Mouse (Mus musculus): ENCODE measurements around the gene Pdp2. TPM values are rescaled to one million over a fixed set of nuclear protein-coding genes. Genes with fewer than 3 reads are reported as not detected.

Pdp2 gene
- polyA plus RNA-seq, 1 experiment from 2014 or later, result 8.9 TPM

DNA sequence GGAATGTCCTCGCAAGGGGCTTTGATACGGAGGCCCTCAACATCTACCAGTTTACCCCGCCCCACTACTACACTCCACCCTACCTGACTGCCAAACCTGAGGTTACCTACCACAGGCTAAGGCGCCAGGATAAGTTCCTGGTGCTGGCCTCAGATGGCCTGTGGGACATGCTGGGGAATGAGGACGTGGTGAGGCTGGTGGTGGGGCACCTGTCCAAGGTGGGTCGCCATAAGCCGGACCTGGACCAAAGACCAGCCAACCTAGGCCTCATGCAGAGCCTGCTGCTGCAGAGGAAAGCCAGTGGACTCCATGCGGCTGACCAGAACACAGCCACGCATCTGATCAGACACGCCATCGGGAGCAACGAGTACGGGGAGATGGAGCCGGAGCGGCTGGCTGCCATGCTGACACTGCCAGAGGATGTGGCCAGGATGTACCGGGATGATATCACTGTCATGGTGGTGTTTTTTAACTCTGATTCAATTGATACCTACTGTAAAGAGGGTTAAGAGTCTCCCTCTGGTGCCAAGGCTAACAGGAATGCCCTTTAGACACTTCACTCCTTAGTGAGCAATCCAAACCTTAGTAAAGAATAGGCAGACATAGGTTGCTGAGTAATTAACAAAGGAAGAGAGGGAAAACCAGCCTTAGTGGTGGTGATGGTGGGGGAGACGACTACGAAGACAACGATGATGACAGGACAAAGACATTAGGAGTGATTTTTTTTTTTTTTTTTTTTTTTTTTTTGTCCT lies 3.5 kb downstream of the Pdp2 start:
- peaks cover 8% of the 10 kb centered on the region for H3K4me1 ChIP-seq (replicated peaks; ENCODE audit: control insufficient read depth, insufficient read depth, low read length)
- no peak for ATAC-seq (ENCODE audit: low read depth)
- H3K9ac ChIP-seq (ENCODE audit: low read length), result no peak overlapping the region
- H3K36me3 ChIP-seq (ENCODE audit: control insufficient read depth, insufficient read depth, low read length), result peaks cover 8% of the 10 kb centered on the region
- 92% methylated on average over 19 of the region's 19 CpGs for WGBS
- no peak overlapping the region for H3K4me3 ChIP-seq (ENCODE audit: low read length)
- no peak overlapping the region for H3K27ac ChIP-seq (ENCODE audit: low read length)
- no peak overlapping the region for H3K4me2 ChIP-seq (ENCODE audit: low read depth, low read length)
- H3K27me3 ChIP-seq (ENCODE audit: control insufficient read depth, insufficient read depth, low read depth, low read length), result no peaks in the 10 kb centered on the region
- no peaks in the 10 kb centered on the region for H3K9me3 ChIP-seq (ENCODE audit: control insufficient read depth, low read length)

DNA sequence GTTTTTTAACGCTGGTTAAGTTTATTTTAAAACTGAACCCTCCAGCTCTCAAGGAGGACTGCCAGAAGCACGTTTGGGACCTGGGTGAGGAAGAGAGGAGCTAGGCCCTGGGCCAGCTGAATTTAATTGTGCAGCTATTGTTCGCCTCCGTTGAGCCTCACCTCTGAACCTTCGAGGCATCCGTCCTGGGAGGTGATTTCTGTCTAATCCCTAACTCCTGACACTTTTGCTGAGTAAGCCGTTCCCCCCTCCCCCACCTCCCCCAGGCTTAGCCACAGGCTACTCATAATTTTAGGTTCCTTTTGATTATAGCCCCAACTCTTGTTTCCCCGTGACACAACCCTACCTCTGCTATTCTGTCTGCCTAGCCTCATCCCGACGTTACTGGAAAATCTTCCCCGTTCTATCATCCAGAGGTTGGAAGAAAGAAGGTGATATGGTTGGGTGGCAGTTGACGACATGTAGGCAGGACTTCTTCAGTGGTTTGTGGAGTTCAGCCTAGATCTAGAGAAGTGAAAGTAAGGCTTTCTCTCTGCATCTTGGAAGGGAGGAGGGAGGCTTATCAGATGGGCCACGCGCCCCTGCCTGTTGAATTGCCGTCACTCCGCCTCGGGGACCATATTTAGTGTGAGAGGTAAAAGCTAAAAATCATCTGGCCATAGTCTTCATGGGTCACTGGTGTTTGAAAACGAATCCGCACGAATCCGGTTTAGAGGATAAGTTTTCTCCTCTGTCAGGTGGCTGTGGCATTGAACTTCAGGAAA lies 4.7 kb downstream of the Pdp2 start:
- peaks cover 8% of the 10 kb centered on the region for H3K36me3 ChIP-seq (ENCODE audit: control insufficient read depth, insufficient read depth, low read length)
- no peak overlapping the region for H3K27ac ChIP-seq (ENCODE audit: low read length)
- H3K9me3 ChIP-seq (ENCODE audit: control insufficient read depth, low read length), result no peaks in the 10 kb centered on the region
- WGBS, result 76% methylated on average over 21 of the region's 21 CpGs
- H3K4me2 ChIP-seq (ENCODE audit: low read depth, low read length), result no peak overlapping the region
- ATAC-seq (ENCODE audit: low read depth), result no peak
- H3K27me3 ChIP-seq (ENCODE audit: control insufficient read depth, insufficient read depth, low read depth, low read length), result no peaks in the 10 kb centered on the region
- peaks cover 8% of the 10 kb centered on the region for H3K4me1 ChIP-seq (replicated peaks; ENCODE audit: control insufficient read depth, insufficient read depth, low read length)
- no peak overlapping the region for H3K4me3 ChIP-seq (ENCODE audit: low read length)
- H3K9ac ChIP-seq (ENCODE audit: low read length), result no peak overlapping the region

DNA sequence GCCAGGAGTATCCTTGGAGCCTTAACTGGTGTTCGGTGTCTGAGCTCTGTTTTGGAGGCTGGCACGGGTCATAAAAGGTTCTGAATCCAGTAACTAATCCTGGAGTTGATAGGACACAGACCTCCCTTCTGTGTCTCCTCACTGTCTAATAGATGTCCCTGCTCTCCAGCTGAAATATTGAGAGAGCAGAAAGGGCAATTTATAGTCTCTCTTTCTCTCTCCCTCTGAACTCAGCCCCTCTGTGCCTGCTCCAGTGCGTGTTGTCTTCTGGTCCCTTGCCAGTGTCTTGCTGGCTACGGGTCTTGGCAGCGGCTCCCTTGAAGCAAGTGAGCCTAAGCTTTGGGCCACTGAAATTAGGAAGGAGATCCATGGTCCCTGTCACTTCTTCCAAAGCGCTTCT lies 6.4 kb downstream of the Pdp2 start:
- no peak overlapping the region for H3K4me2 ChIP-seq (ENCODE audit: low read depth, low read length)
- peaks cover 8% of the 10 kb centered on the region for H3K36me3 ChIP-seq (ENCODE audit: control insufficient read depth, insufficient read depth, low read length)
- H3K4me1 ChIP-seq (replicated peaks; ENCODE audit: control insufficient read depth, insufficient read depth, low read length), result peaks cover 10% of the 10 kb centered on the region
- no peak overlapping the region for H3K4me3 ChIP-seq (ENCODE audit: low read length)
- H3K9ac ChIP-seq (ENCODE audit: low read length), result no peak overlapping the region
- no peak overlapping the region for H3K27ac ChIP-seq (ENCODE audit: low read length)
- ATAC-seq (ENCODE audit: low read depth), result no peak
- H3K27me3 ChIP-seq (ENCODE audit: control insufficient read depth, insufficient read depth, low read depth, low read length), result no peaks in the 10 kb centered on the region
- H3K9me3 ChIP-seq (ENCODE audit: control insufficient read depth, low read length), result no peaks in the 10 kb centered on the region
- 61% methylated on average over 6 of the region's 6 CpGs for WGBS

DNA sequence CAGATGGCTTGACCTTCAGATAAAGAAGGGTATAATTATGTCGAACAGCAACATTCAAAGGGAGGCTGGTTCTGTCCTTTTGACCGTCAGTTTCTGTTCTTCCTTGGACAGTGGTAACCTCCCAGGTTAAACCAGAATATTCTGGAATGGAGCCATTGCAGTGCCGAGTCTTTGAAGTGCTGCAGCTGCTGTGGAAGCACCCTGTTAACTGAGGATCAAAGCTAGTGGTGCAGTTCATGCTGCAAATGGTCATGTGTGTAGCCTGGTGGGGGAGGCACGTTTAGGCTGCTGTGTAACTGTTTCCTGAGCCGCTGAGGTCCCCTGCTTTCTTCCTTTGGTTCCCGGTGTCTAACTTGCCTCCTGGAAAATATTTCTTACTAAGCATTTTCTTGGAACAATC lies 7.2 kb downstream of the Pdp2 start:
- 29% methylated on average over 6 of the region's 6 CpGs for WGBS
- no peak overlapping the region for H3K4me3 ChIP-seq (ENCODE audit: low read length)
- H3K9ac ChIP-seq (ENCODE audit: low read length), result no peak overlapping the region
- no peaks in the 10 kb centered on the region for H3K27me3 ChIP-seq (ENCODE audit: control insufficient read depth, insufficient read depth, low read depth, low read length)
- no peaks in the 10 kb centered on the region for H3K9me3 ChIP-seq (ENCODE audit: control insufficient read depth, low read length)
- no peak overlapping the region for H3K27ac ChIP-seq (ENCODE audit: low read length)
- ATAC-seq (ENCODE audit: low read depth), result no peak
- H3K4me2 ChIP-seq (ENCODE audit: low read depth, low read length), result no peak overlapping the region
- peaks cover 8% of the 10 kb centered on the region for H3K36me3 ChIP-seq (ENCODE audit: control insufficient read depth, insufficient read depth, low read length)
- peaks cover 10% of the 10 kb centered on the region for H3K4me1 ChIP-seq (replicated peaks; ENCODE audit: control insufficient read depth, insufficient read depth, low read length)

DNA sequence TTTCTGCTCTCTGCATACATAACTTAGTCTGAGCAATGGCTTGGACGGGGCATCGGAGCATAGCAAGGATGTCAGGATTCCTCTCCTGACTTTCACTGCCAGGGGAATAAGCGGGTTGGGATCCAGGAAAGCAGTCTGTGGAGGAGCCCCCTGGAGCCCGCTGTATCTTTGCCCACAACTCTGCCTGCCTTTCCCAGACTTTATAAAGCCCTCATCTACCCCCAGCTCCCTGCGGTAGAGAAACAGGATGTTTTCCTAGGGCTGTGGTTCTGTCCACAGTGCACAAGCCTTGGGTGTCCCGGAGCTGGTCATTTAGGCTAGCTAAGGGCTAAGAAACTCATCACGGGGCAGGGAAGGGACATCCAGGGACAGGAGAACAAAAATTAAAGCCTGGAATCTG lies 10.1 kb downstream of the Pdp2 start:
- Histone ChIP-seq H3K4me3 (ENCODE audit: low read length) (peak overlapping the region; percentile 34; the same call in 1 of the 2 replicates), H3K4me1 (replicated peaks; ENCODE audit: control insufficient read depth, insufficient read depth, low read length) (peaks cover 7% of the 10 kb centered on the region), H3K9me3 (ENCODE audit: control insufficient read depth, low read length) (no peaks in the 10 kb centered on the region), H3K36me3 (ENCODE audit: control insufficient read depth, insufficient read depth, low read length) (no peaks in the 10 kb centered on the region), H3K4me2 (ENCODE audit: low read depth, low read length) (peak overlapping the region; percentile 53), H3K27ac (ENCODE audit: low read length) (no peak overlapping the region), H3K9ac (ENCODE audit: low read length) (no peak overlapping the region; the same call in 1 of the 2 replicates), H3K27me3 (ENCODE audit: control insufficient read depth, insufficient read depth, low read depth, low read length) (no peaks in the 10 kb centered on the region)
- 28% methylated on average over 7 of the region's 7 CpGs for WGBS
- ATAC-seq (ENCODE audit: low read depth), result no peak

DNA sequence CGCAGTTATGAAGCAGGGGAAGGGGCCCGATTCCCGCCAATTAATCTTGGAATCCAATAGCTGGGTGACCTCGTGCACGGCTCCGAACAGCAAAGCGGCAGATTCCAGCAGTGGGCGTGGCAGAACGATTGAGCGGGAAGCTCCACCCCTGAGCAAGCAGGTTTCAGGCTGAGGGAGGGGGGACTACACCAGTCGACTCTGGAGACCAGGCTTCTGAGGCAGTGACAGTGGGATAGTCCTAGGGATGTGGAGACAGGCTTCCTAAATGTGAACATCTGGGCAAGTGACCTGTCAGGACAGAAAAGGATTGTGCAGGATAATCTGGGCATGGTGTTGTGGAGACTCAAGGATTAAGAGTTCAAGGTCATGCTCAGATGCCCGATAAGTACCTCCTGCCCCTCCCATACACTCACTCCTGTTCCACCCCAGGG lies 10.7 kb downstream of the Pdp2 start:
- peaks cover 7% of the 10 kb centered on the region for H3K4me1 ChIP-seq (replicated peaks; ENCODE audit: control insufficient read depth, insufficient read depth, low read length)
- peak overlapping the region; percentile 38 for H3K9ac ChIP-seq (ENCODE audit: low read length)
- peak overlapping the region; percentile 53 for H3K4me2 ChIP-seq (ENCODE audit: low read depth, low read length)
- no peak overlapping the region for H3K27ac ChIP-seq (ENCODE audit: low read length)
- H3K36me3 ChIP-seq (ENCODE audit: control insufficient read depth, insufficient read depth, low read length), result no peaks in the 10 kb centered on the region
- H3K27me3 ChIP-seq (ENCODE audit: control insufficient read depth, insufficient read depth, low read depth, low read length), result no peaks in the 10 kb centered on the region
- H3K9me3 ChIP-seq (ENCODE audit: control insufficient read depth, low read length), result no peaks in the 10 kb centered on the region
- ATAC-seq (ENCODE audit: low read depth), result peak; percentile 45; the same call in 1 of the 2 replicates
- WGBS, result 1% methylated on average over 12 of the region's 12 CpGs
- H3K4me3 ChIP-seq (ENCODE audit: low read length), result peak overlapping the region; percentile 34

DNA sequence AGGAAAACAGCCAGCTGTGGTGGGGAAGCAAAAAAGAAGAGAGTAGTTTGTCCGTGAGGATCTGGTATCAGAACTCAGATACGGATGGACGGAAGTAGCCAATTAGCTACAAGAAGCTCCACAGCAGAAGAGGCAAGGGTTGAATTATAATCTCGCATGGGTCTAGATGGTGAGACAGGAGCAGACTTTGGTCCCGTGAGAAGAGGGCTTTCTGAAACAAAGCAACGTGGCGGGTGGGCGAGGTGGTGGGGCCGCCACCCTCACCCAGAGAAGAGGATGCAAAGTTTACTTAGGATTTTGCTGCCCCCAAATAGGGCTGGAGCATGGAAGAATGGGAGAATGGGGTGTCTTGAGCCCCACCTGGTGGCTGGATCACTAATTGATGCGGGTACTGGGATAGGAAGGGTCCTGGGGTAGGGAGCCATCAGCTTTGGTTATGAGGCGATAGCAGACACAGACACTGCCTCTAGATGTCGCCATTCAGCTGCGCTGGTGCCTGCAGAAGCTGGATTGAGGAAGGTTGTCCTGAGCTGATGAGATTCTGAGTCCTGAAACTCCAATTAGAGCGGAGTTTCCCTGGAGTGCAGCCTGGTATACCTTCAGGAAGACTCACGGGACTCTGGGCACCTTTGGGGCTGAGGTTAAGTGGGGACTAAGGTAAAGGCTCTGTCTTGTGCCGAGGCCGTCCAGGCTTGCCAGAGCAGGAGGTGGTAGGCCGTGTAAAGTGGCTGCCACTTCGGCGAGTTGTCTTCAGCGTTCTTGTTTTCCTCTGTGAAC lies 11.4 kb downstream of the Pdp2 start:
- Histone ChIP-seq H3K4me3 (ENCODE audit: low read length) (peak overlapping the region; percentile 34), H3K4me1 (replicated peaks; ENCODE audit: control insufficient read depth, insufficient read depth, low read length) (peaks cover 7% of the 10 kb centered on the region), H3K9me3 (ENCODE audit: control insufficient read depth, low read length) (no peaks in the 10 kb centered on the region), H3K4me2 (ENCODE audit: low read depth, low read length) (peak overlapping the region; percentile 53), H3K27me3 (ENCODE audit: control insufficient read depth, insufficient read depth, low read depth, low read length) (no peaks in the 10 kb centered on the region), H3K36me3 (ENCODE audit: control insufficient read depth, insufficient read depth, low read length) (no peaks in the 10 kb centered on the region), H3K27ac (ENCODE audit: low read length) (no peak overlapping the region), H3K9ac (ENCODE audit: low read length) (peak overlapping the region; percentile 38)
- WGBS, result 18% methylated on average over 21 of the region's 21 CpGs
- peak; percentile 94 for ATAC-seq (ENCODE audit: low read depth)

DNA sequence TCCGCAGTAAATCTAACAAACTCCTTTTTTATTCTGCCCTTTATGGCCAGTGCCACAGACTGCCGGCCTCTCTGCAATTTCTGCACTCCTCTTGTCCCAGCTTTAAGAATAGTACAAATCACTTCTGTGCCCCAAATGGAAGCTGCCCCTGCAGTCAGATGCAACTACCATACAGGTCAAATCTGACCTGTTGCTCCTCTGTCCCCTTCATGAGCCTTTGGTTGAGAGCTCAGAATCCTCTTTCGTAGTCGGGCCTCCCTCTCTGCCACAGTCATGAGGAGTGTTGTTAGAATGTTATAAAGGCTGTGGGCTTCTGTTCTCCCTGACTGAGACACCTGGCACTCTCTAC lies 12.0 kb downstream of the Pdp2 start:
- Histone ChIP-seq H3K9ac (ENCODE audit: low read length) (0 out of 2 replicates have a peak overlapping the region, but pooled peaks have one; percentile 6), H3K4me1 (replicated peaks; ENCODE audit: control insufficient read depth, insufficient read depth, low read length) (peaks cover 7% of the 10 kb centered on the region), H3K27ac (ENCODE audit: low read length) (no peak overlapping the region), H3K4me3 (ENCODE audit: low read length) (no peak overlapping the region), H3K36me3 (ENCODE audit: control insufficient read depth, insufficient read depth, low read length) (no peaks in the 10 kb centered on the region), H3K27me3 (ENCODE audit: control insufficient read depth, insufficient read depth, low read depth, low read length) (no peaks in the 10 kb centered on the region), H3K9me3 (ENCODE audit: control insufficient read depth, low read length) (no peaks in the 10 kb centered on the region), H3K4me2 (ENCODE audit: low read depth, low read length) (no peak overlapping the region)
- 64% methylated on average over 4 of the region's 4 CpGs for WGBS
- no peak for ATAC-seq (ENCODE audit: low read depth)

DNA sequence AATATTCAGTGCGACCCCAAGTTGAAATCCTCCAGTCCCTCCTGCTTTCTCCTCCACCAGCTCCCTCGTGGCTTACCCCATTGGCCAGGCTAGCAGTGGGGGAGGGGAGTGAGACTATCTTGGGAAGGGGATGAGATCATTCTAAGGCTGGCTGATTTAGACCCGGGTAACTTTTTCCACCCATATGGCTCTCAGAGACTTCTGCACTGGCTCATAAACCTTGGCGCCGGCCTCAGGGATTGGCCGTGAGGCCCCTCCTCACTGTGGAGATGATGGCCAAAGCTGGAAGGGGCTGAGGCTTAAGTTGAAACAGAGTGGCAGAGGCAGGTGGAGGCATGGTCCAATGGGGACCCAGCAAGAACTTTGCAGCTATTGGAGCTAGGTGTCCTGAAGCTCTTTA lies 15.1 kb downstream of the Pdp2 start:
- ATAC-seq (ENCODE audit: low read depth), result no peak; the same call in 1 of the 2 replicates
- H3K9ac ChIP-seq (ENCODE audit: low read length), result no peak overlapping the region; the same call in 1 of the 2 replicates

More for the DNA sequence above, 15.1 kb downstream of the Pdp2 start:
- Histone ChIP-seq H3K4me1 (replicated peaks; ENCODE audit: control insufficient read depth, insufficient read depth, low read length) (peaks cover 13% of the 10 kb centered on the region), H3K9me3 (ENCODE audit: control insufficient read depth, low read length) (no peaks in the 10 kb centered on the region), H3K27me3 (ENCODE audit: control insufficient read depth, insufficient read depth, low read depth, low read length) (no peaks in the 10 kb centered on the region), H3K27ac (ENCODE audit: low read length) (no peak overlapping the region), H3K36me3 (ENCODE audit: control insufficient read depth, insufficient read depth, low read length) (no peaks in the 10 kb centered on the region), H3K4me3 (ENCODE audit: low read length) (no peak overlapping the region), H3K4me2 (ENCODE audit: low read depth, low read length) (no peak overlapping the region)
- 40% methylated on average over 6 of the region's 6 CpGs for WGBS
